Mouse (Mus musculus) left cerebral cortex, postnatal 25 days (tissue): ENCODE results near the gene Mast4. TPM values are rescaled to one million over a fixed set of nuclear protein-coding genes. Genes with fewer than 3 reads are reported as not detected.
A peak's percentile ranks its signal among the peaks of the same experiment; 100 is the strongest.

Experiments
- DNase-seq, 2 experiments: peaks; one replicate each; pipeline ENCODE4 v3.0.0; 2022; ENCODE audit warnings: low spot score in 2 of 2, mixed read lengths in 1 of 2
- intact Hi-C: fragments of 180-260 bp; cut with DNase I; formaldehyde crosslinking; loops from one replicate; pipeline ENCODE4 v1.15.1; 2025
- total RNA-seq, 2 experiments: library from RNA; stranded (reverse); gene quantifications; 2 replicates each; pipeline ENCODE4 v1.2.3; 2021

Mast4 gene
- total RNA-seq, 2 experiments from 2014 or later = 41.2 to 46.7 TPM

DNA sequence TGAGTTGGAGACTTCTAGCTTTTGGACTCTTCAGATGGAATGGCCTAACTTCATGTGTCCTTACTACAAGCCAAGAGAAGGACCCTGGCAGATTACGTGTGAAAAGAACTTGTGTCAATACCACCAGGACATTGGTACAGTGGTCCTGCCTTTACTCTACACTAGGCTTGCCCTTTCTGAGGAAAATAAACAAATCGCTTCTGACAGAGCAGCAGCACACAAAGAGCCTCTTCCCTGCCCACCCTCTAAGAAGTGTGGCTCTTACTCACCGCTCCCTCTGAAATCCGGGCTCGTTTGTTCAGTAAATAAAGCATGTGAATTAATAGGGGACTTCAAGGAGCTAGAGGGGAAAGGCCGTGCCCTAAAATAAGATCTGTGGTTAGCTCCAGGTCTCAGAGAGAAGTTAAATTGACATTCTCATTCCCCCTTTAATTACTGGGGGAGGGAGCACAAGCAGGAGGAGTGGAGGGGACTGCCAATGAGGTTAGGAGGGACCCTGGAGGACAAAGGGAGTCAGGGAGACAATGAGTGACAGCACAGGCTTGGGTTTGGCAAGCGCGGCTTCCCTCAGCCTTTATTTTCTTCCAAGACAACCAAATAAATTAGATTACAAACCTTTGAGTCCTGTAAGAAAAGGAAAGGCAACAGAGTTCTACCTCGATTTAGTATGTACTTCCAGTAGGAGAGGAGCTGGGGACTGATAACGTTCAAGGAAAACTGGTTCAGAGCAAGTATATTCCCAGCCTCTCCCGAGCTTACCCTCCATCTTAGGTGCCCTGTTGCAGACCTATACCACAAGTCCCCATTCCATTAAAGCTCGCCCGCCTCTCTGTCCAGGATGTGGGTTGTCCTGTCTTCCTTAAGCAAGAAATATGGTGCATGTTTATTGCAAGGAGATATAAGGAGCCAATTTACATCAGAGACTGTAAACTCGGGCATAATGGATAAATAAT lies 85.9 kb downstream of the Mast4 start:
- intact Hi-C loops = no loop called here
- DNase-seq = no peak

DNA sequence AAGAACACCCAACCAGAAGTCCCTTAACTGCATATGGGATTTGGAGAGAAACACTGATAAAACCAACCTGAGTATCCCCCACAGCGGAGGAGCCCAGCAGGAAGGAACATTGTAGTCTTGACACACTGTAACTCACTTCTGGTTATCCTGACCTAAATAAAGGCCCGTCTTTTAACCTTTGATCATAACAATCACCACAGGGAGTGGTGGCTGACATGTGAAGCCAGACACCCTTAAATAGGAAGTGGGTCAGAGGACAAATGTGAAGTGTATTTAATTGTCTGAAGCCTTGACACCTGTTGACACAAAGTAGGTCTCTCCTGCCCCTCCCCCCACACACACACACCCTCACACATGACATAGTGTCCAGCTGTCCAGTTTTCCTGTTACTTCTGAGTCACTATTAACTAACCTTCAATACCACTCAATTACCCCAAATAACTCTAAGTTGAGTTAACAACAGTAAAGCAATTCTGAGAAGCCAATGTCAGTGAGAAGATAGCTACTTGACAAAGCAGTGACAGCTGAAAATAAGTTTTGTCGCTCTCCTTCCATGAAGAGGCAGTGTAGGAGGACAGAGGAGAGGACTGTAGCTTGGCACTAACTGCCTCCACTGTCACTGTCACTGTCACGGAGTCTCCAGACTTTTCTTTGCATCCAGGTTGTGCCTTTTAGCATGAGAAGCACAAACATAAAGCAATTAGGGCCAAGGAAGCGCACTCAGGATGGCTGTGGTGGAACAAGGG lies 87.2 kb downstream of the Mast4 start:
- intact Hi-C loops = no loop called here

DNA sequence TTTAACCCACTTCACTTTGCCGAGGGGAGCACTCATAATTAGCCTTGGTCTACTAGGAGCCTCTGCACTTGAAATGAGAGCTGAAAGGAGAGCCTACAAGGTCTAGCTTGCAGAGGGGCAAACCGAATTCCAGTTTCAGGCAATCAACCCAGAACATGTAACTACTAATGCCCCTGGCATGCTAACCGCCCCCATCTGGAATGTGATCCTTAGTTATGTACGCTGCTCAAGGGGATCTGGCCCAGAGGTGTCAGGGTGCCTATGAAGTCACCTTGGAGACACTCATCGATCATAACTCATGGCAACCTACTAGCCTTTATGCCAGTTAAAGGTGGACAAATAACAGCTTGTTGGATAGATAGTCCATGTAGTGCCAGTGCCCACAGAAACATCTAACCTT lies 88.9 kb downstream of the Mast4 start:
- intact Hi-C loops = no loop called here

More for the DNA sequence above, 87.2 kb downstream of the Mast4 start:
- DNase-seq = no peak

DNA sequence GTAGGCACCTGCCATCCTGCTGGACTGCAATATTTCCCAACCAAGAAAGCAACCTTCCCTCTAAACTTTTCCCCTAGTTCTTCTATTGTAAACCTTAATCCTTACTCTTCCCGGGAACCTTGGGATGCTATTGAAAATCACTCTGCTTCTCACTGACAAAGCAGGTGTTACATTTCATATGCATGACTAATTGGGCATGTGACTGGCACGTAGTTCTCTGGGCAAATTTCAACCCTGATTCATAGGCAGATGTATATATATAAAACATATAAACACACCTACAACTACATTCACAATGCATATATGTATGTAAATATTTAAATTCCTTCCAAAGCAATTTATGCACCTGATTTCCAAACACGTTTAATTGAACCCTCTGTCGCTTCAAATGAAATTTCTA lies 90.2 kb downstream of the Mast4 start:
- intact Hi-C loops = no loop called here
- DNase-seq = no peak

More for the DNA sequence above, 88.9 kb downstream of the Mast4 start:
- no peak for DNase-seq

DNA sequence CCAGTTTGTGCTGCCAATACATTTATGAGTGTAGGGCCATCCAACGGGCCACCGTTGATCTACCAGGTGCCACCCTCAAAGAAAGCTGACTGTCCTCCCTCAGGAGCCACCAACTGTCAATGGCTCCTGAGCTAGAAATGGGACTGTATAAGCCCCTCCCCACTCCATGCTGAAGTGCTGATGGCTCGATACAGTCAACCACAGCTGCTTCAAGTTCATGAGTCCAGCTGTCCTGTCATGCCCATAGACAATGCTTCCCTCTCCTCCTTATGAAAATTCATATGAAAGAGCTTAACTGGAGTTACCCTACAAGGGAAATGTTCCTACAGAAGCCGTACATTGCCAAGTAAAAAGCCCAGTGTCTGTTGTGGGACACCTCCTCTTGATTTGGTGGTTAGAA lies 93.2 kb downstream of the Mast4 start:
- intact Hi-C loops = no loop called here
- no peak for DNase-seq

GRCm38 (mm10) chr13:103239654-103240053 lies 94.6 kb downstream of the Mast4 start:
- intact Hi-C loops = no loop called here
- DNase-seq = no peak

GRCm38 (mm10) chr13:103238034-103238705 lies 96.1 kb downstream of the Mast4 start:
- intact Hi-C loops = no loop called here

DNA sequence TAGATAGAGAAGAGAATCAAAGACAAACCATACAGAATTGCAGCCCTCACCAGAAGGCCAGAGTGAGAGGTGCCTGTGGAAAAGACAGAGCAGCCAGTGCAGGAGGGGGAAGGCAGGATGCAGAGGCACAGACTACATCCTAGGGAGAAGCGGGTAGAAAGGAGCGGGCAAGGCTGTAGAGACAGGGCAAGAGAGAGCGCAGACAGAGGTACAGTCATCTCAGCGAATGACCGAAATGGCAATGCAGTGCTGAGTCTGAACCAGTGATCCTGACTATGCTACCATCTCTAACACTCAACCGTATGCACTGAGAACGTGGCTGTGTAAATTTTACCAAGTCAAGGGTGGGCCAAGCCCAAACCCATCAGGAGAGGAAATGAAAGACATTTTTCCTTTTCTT lies 102.1 kb downstream of the Mast4 start:
- DNase-seq = no peak

More at GRCm38 (mm10) chr13:103238034-103238705, 96.1 kb downstream of the Mast4 start:
- no peak for DNase-seq

DNA sequence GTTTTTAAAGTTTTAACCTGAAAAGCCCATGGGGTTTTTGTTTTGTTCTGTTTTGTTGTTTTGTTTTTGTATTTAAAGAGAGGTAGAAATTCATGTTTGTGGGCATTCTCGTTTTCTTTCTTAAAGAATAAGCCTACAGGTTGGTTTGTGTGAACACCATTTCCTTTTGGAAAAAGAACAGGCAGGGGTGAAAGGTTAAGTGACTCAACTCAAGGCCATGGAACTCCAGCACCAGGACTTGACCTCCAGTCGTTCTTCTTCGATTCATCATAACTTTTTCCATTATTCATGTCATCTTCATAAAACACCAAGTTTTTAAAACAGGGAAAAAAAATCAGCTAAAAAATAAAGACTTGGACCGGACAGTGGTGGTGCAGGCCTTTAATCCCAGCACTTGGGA lies 105.2 kb downstream of the Mast4 start:
- intact Hi-C loops = no loop called here
- DNase-seq = no peak

More for the DNA sequence above, 102.1 kb downstream of the Mast4 start:
- intact Hi-C loops = no loop called here

- intact Hi-C loops = no loop called here
- no peak for DNase-seq
Measured at GRCm38 (mm10) chr13:103225895-103226815, 108.1 kb downstream of the Mast4 start.

- intact Hi-C loops = no loop called here
- no peak for DNase-seq
Measured at GRCm38 (mm10) chr13:103225217-103225894, 108.9 kb downstream of the Mast4 start.

- intact Hi-C loops = no loop called here
Measured at GRCm38 (mm10) chr13:103220479-103221064, 113.7 kb downstream of the Mast4 start.

DNA sequence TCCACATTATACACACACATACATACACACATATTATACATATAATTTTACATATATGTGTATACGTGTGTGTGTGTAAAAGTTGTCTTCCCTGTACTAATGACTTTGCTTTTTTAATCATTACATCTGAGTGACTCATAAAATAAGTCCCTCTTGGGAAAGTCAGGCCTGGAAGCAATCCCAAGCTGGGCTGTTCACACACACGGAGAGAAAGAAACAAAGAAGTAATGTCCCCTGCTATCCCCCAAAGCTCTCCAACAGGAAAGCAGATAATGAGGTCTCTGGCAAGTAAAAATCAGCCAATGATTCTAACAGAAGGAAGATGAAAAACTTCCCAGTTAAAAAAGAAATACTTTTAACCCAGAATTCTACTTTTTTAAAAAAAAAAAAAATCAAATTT lies 114.3 kb downstream of the Mast4 start:
- intact Hi-C loops = no loop called here
- no peak for DNase-seq

More at GRCm38 (mm10) chr13:103220479-103221064, 113.7 kb downstream of the Mast4 start:
- no peak for DNase-seq

DNA sequence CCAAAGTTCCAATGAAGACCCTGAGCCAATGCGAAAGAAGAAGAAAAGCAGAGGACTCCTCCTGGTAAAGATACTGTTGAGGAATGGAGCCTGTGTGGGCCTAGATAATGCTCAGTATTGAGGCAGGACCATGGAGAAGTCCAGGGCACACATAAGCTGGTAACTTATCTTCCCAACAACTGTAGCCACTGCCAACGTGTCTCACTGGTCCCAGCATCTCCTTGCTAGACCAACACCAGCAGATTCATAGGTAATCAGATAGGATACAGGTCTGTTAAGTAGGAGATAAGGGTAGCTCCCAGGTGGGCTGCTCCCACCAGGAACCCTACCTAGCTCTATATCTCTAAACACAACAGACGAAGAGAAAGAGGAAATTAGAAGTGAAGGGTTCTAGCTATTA lies 116.8 kb downstream of the Mast4 start:
- intact Hi-C loops = no loop called here
- no peak for DNase-seq

- no peak for DNase-seq
- intact Hi-C loops = no loop called here
Measured at GRCm38 (mm10) chr13:103214506-103214905, 119.8 kb downstream of the Mast4 start.

GRCm38 (mm10) chr13:103211953-103212352 lies 122.3 kb downstream of the Mast4 start:
- intact Hi-C loops = no loop called here
- peak; percentile 13 to 83 for DNase-seq

DNA sequence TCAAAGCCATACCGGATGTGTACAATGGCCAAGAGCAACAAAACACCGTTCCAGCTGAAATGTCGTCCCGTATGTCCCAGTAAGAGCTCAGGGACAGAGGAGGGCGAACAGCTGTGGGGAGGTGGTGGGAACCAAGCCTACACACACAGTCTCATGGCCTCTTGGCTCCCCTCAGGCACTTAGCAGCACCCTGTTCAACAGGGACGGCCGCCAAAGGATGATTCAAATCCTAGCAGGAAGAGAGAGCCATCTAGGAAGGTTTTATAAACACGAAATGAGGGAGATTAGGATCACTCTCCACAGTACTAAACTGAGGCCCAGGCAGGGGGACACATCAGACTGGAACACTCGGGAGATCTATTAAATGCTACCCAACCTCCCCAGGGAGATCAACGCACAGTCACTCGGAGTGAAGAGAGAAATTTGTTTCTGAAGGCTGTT lies 122.8 kb downstream of the Mast4 start:
- DNase-seq = peak; percentile 17 to 81
- intact Hi-C loops = no loop called here

DNA sequence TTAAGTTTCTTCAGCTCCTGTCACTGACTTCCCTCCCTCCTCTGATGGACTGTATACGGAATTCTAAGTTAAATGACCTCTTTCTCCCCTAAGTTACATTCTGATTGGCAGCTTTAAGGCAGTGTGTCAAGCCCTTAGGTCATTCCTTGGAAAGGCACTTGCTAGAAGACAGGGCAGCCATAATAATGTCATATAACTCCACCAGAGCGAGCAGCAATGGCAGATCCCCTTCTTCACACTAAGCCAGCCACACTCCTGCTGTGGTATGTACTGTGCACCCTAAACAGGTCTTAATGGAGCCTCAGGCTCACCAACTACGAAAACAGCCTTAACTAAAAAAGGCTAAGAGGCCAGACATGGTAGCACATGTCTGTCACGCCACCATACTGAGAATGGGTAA lies 123.6 kb downstream of the Mast4 start:
- no peak for DNase-seq
- intact Hi-C loops = no loop called here
